Mouse (Mus musculus): ENCODE measurements around the gene Txndc5. TPM values are rescaled to one million over a fixed set of nuclear protein-coding genes. Genes with fewer than 3 reads are reported as not detected.
A peak's percentile ranks its signal among the peaks of the same experiment; 100 is the strongest.

The Txndc5 gene
- polyA plus RNA-seq, 2 experiments, result 212 to 345 TPM

DNA sequence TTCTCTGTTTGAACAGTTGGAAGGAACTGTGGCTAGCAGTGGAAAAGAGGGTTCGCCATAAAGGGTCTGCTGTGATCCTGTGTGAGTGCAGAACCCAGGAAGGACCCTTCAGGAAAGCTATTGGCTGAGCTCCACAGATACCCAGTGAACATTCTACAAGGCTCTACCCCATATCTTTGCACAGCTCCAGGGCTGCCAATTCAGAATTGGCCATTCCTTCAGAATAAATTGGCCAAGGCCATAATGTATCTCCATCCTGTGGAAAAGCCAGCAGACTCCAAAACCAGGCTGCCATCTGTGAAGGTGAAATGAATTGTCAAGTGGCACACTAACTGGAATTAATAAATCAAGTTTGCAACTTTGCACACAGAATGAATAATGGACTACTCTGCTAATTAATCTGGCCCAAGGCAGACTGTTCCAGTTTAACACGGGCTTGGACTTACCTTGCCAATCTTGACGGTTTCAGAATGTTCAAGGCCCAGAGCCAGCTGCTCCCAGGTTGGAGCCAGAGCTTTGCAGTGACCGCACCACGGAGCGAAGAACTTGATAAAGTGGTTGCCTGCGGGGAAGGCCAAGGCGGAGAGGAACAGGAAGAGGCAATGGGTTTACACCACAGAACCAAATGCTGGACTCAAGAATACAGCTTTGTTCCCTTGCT, 18.8 kb downstream of the Txndc5 start:
- peaks cover 86% of the 10 kb centered on the region for H3K36me3 ChIP-seq (ENCODE audit: control insufficient read depth, insufficient read depth, low read length)
- TF ChIP-seq POLR2A (IDR thresholded peaks at IDR 0.05; ENCODE audit: borderline replicate concordance, extremely low read depth, insufficient read depth, insufficient read length), result no peak
- H3K9ac ChIP-seq (ENCODE audit: low read depth, low read length, severe bottlenecking), result no peak overlapping the region
- H3K4me3 ChIP-seq (replicated peaks; ENCODE audit: low read length), result no peak overlapping the region
- no peak overlapping the region for H3K4me2 ChIP-seq (replicated peaks; ENCODE audit: low read depth, low read length, severe bottlenecking)
- DNase-seq (ENCODE audit: low spot score), result no peak
- no peak for ATAC-seq (ENCODE audit: low FRiP score, low read depth)
- H3K4me1 ChIP-seq (ENCODE audit: control insufficient read depth, insufficient read depth, low read length), result no peaks in the 10 kb centered on the region
- no peak overlapping the region for H3K27ac ChIP-seq (replicated peaks; ENCODE audit: low read depth, low read length)
- no peaks in the 10 kb centered on the region for H3K9me3 ChIP-seq (ENCODE audit: control insufficient read depth, low read length)
- 89% methylated on average over 8 of the region's 8 CpGs for WGBS
- no peaks in the 10 kb centered on the region for H3K27me3 ChIP-seq (ENCODE audit: control insufficient read depth, insufficient read depth, low read length)

DNA sequence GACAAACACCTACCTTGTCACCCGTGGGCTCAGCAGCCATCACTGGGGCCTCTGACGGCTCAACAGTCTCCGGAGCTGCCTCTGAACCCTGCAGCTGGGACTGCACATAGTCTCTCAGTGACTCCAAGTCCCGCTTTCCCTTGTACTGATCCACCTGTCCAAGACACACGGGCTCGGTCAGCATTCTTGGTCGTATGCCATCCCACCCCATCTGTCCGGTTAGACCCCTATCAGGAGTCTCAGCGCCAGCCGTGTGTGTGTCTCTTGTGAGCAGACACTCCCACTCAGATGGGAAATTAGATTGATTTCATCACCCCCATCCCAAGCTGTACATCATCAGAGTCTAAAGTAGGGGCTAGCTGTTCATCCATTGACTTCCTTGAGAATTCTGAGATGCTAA, 21.7 kb downstream of the Txndc5 start:
- Histone ChIP-seq H3K9ac (ENCODE audit: low read depth, low read length, severe bottlenecking) (no peak overlapping the region), H3K27me3 (ENCODE audit: control insufficient read depth, insufficient read depth, low read length) (no peaks in the 10 kb centered on the region), H3K4me2 (replicated peaks; ENCODE audit: low read depth, low read length, severe bottlenecking) (no peak overlapping the region), H3K36me3 (ENCODE audit: control insufficient read depth, insufficient read depth, low read length) (peaks cover 86% of the 10 kb centered on the region), H3K27ac (replicated peaks; ENCODE audit: low read depth, low read length) (no peak overlapping the region), H3K9me3 (ENCODE audit: control insufficient read depth, low read length) (no peaks in the 10 kb centered on the region), H3K4me3 (replicated peaks; ENCODE audit: low read length) (no peak overlapping the region), H3K4me1 (ENCODE audit: control insufficient read depth, insufficient read depth, low read length) (no peaks in the 10 kb centered on the region)
- DNase-seq (ENCODE audit: low spot score), result no peak
- no peak for TF ChIP-seq POLR2A (IDR thresholded peaks at IDR 0.05; ENCODE audit: borderline replicate concordance, extremely low read depth, insufficient read depth, insufficient read length)
- no peak for ATAC-seq (ENCODE audit: low FRiP score, low read depth)
- 98% methylated on average over 10 of the region's 10 CpGs for whole genome bisulfite sequencing

DNA sequence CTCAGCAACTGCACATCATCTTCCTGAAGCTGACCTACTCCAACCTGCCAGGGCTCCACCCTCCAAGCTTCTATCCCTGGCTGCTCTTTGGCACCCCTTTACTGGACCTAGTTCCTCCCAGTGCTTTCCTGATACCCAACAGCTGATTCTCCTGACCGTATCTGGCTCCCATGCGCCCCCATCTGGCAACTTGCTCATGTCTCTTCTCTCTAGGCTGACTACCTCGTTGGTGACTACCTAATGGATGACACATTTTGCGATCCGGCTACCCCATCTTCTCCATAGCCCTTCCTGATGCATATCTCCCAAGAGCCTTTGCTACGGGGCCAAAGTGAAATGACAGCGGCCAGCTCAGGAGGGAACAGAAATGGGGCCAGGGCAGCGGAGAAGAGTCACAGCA, 22.3 kb downstream of the Txndc5 start:
- Histone ChIP-seq H3K27ac (replicated peaks; ENCODE audit: low read depth, low read length) (no peak overlapping the region), H3K27me3 (ENCODE audit: control insufficient read depth, insufficient read depth, low read length) (no peaks in the 10 kb centered on the region), H3K36me3 (ENCODE audit: control insufficient read depth, insufficient read depth, low read length) (peaks cover 84% of the 10 kb centered on the region), H3K4me2 (replicated peaks; ENCODE audit: low read depth, low read length, severe bottlenecking) (no peak overlapping the region), H3K9ac (ENCODE audit: low read depth, low read length, severe bottlenecking) (no peak overlapping the region), H3K4me3 (replicated peaks; ENCODE audit: low read length) (no peak overlapping the region), H3K9me3 (ENCODE audit: control insufficient read depth, low read length) (no peaks in the 10 kb centered on the region), H3K4me1 (ENCODE audit: control insufficient read depth, insufficient read depth, low read length) (no peaks in the 10 kb centered on the region)
- ATAC-seq (ENCODE audit: low FRiP score, low read depth), result no peak; the same call in 1 of the 2 replicates
- 82% methylated on average over 8 of the region's 8 CpGs for WGBS
- TF ChIP-seq POLR2A (IDR thresholded peaks at IDR 0.05; ENCODE audit: borderline replicate concordance, extremely low read depth, insufficient read depth, insufficient read length), result no peak
- no peak for DNase-seq (ENCODE audit: low spot score)

DNA sequence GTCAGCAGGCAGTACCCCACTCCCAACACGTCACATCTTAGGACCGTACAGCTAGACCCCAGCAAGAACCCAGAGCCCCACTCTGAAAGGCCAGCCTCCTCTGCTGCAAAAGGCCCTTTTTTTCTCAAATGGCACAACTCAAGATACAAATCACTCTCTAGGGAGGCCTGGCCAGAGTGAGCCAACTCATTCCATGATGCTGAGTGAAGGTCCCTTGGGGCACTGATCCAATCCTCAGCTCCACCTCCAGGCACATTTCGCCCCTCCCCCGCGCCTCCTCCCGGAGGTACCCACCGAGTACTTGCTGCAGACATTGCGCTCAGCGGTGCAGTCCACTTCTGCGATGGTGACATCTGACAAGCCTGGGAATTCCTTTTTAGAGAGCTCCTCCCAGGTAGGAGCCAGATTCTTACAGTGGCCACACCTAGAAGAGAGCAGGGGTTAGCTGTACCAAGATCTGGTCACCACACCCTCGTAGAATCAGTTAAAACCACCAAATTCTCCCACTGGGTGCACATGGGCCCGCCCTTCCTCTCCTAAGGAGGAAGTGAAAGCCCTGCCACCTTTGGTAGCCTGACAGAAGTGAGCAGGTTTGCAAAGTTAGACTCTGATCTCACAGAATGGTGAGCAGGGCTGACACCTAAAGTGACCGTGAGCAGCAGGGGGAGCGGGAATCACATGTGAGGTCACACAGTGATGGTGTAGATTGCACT, 25.3 kb downstream of the Txndc5 start:
- no peak for TF ChIP-seq POLR2A (IDR thresholded peaks at IDR 0.05; ENCODE audit: borderline replicate concordance, extremely low read depth, insufficient read depth, insufficient read length)
- Histone ChIP-seq H3K4me3 (replicated peaks; ENCODE audit: low read length) (no peak overlapping the region), H3K27ac (replicated peaks; ENCODE audit: low read depth, low read length) (no peak overlapping the region), H3K4me2 (replicated peaks; ENCODE audit: low read depth, low read length, severe bottlenecking) (no peak overlapping the region), H3K36me3 (ENCODE audit: control insufficient read depth, insufficient read depth, low read length) (peaks cover 82% of the 10 kb centered on the region), H3K9ac (ENCODE audit: low read depth, low read length, severe bottlenecking) (no peak overlapping the region), H3K27me3 (ENCODE audit: control insufficient read depth, insufficient read depth, low read length) (no peaks in the 10 kb centered on the region), H3K9me3 (ENCODE audit: control insufficient read depth, low read length) (no peaks in the 10 kb centered on the region), H3K4me1 (ENCODE audit: control insufficient read depth, insufficient read depth, low read length) (no peaks in the 10 kb centered on the region)
- DNase-seq (ENCODE audit: low spot score), result peak; percentile 21
- 80% methylated on average over 14 of the region's 14 CpGs for WGBS
- no peak for ATAC-seq (ENCODE audit: low FRiP score, low read depth)

DNA sequence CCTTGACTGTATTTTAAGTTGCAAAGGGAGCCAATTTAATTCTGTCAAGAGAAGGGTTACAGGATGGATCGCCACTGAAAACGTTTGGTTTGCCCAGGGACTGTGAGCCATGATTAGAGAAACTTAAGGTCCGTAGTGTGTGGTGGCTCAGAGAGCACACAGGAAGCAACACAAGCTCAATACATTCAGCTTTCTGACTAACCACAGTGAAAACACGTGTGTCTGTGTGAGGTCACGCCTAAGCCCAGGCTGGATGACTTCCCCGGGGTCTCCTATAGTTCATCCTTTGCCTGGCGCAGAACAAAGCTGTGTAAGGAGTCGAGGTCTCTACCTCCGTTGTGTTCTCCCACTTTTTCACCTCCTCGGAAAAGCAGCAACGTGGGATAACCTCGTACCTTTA, 27.3 kb downstream of the Txndc5 start:
- no peaks in the 10 kb centered on the region for H3K9me3 ChIP-seq (ENCODE audit: control insufficient read depth, low read length)
- no peaks in the 10 kb centered on the region for H3K4me1 ChIP-seq (ENCODE audit: control insufficient read depth, insufficient read depth, low read length)
- H3K27ac ChIP-seq (replicated peaks; ENCODE audit: low read depth, low read length), result no peak overlapping the region
- DNase-seq (ENCODE audit: low spot score) (no peak), ATAC-seq (ENCODE audit: low FRiP score, low read depth) (no peak)
- H3K4me2 ChIP-seq (replicated peaks; ENCODE audit: low read depth, low read length, severe bottlenecking), result no peak overlapping the region
- TF ChIP-seq POLR2A (IDR thresholded peaks at IDR 0.05; ENCODE audit: borderline replicate concordance, extremely low read depth, insufficient read depth, insufficient read length), result no peak
- no peak overlapping the region for H3K4me3 ChIP-seq (replicated peaks; ENCODE audit: low read length)
- WGBS, result 91% methylated on average over 12 of the region's 12 CpGs
- H3K36me3 ChIP-seq (ENCODE audit: control insufficient read depth, insufficient read depth, low read length), result peaks cover 64% of the 10 kb centered on the region
- H3K27me3 ChIP-seq (ENCODE audit: control insufficient read depth, insufficient read depth, low read length), result no peaks in the 10 kb centered on the region
- no peak overlapping the region for H3K9ac ChIP-seq (ENCODE audit: low read depth, low read length, severe bottlenecking)
